Mouse (Mus musculus) monocyte, adult 5-6 weeks (primary cell): Measurements from ENCODE around the gene Unk. TPM values are rescaled to one million over a fixed set of nuclear protein-coding genes. Genes with fewer than 3 reads are reported as not detected.

Experiments used
- ATAC-seq: fragments of 153-309, 156-312 bp; replicated peaks from 2 replicates; pipeline ENCODE4 v1.8.0; 2017; ENCODE audit warnings: mild to moderate bottlenecking; ENCODE audit not compliant: low TSS enrichment, insufficient number of reproducible peaks, severe bottlenecking, poor library complexity, low FRiP score
- total RNA-seq: library from RNA; stranded (forward); fragments of 200-1000, 200-491, 200-594 nt; gene quantifications from 3 replicates; pipeline ENCODE4 v1.2.3, GENCODE M21; 2017

Unk gene
- total RNA-seq, 1 experiment from 2014 or later, result 8.3 TPM

DNA sequence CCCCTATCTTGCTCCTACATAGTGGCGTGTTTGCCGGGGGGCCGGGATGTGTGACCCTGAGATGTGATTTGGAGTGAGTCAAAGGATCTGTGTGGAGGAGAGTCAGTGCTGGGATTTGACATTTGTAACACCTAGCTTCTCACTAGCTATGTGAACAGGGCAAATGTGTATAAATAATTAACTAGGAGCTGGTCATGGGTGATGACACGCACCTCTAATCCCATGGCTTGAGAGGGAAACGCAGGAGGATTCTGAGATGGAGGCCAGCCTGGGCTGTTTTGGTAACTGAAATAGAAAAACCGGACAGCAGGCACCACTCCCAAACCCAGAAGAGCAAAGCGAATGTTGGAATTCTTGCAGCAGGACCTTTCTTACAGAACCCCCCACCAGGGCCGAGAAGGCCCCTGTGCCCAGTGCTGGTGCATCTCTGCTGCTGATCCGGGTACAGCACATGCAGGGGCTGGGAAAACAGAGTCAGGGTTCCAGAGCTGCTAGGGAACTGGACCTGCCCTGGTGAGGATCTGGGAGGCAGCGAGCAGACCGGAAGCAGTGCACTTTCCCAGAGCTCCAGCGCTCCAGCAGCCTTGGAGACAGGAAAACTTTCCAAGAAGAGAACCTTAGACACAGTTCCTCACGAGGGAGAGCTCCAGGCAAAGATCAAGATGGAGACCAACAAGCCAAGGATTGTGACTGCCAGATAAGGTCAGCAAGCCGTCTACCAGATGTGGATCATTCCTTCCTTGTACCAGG, 68.8 kb downstream of the Unk start:
- ATAC-seq, result no peak

DNA sequence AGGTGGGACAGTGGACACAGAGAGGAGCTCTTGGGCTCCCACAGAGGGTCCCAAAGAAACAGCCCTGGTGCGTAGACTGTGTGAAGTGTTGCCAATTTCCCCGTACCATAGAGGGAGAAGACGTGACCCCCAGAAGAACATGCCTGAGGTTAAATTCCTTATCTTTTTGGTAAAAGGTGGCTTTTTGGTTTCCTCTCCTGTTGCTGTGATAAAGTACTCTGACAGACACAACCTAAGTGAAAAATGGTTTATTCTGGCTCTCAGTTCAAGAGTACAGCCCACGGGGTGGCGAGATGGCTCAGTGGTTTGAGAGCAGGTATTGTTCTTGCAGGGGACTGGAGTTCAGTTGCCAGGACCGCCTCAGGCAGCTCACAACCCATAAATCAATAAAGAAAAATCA, 69.3 kb downstream of the Unk start:
- no peak for ATAC-seq

DNA sequence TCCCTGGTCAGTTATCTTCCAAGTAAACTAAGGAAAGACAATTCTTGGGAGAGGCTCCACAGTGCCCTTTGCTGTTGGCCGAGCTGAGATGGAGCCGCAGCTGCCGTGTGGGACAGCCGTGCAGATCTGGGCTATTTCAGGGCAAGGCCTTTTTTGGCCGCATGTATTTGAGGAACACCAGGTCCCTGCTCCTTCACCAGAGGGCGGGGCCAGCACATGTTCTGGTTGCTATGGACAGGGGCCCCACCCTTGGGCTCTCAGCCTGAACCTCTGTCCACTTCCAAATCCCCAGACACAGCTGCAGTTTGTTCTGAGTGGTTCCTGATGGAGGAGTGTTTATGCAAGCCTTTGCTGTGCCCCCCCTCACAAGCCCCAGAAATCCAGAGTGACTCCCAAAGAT, 70.3 kb downstream of the Unk start:
- ATAC-seq, result peak; percentile 60; the same call in 1 of the 2 replicates

DNA sequence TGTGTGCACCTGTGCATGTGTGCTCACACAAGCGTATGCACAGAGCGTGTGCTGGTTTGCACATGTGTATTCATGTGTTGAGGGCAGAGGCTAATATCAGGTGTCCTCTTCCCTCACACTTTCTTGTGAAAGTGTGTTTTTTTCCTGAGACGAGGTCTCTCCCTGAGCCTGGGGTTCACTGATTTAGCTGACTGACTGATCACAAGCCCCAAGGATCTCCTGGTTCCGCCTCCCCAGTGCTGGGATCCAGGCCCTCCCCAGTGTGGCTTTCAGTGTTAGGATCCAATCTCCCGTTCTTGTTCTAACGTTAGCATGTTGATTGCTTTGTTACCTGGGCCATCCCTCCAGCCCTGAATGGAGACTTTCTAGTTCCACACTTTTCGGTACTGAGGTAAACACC, 70.7 kb downstream of the Unk start:
- no peak for ATAC-seq

DNA sequence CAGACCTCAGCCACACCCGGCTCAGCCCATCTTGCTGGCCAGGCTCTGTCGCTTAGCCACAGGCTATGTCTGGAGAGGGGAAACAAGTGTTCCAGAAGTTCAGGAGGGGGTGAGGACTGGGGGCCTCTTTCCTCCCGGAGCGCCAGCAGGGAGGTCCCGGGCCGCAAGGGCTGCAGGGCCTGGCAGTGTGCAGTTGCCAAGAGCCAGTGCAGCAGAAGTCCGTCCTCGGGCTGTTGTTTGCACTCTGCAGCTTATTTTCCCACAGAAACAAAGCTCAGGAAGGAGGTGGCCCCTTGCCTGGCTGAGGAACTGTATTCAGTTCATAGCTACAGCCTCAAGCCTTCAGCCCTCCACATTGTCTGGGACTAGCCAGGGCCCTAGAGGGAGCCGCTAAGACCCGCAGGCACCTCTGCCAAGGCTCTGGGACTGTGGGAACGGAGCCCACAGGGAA, 71.8 kb downstream of the Unk start:
- no peak for ATAC-seq

- ATAC-seq, result no peak
Measured at GRCm38 (mm10) chr11:116102472-116102871, 72.3 kb downstream of the Unk start.

DNA sequence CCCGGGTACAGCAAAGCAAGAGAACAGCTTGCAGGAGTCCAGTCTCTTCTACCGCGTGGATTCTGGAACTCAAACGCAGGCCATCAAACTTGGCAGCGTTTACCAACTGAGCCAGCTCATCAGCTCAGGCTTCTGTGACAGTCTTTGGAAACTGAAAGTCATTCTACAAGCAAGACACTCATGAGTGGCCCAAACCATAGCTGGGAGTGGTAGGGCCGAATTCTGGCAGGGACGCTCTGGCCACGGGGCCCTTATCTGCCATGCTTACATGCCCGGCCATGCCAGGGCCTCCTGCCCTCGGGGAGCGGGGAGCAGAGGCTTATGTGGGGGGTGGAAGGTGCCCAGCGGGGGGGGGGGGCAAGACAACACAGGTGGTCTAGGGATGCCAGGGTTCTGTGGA, 73.5 kb downstream of the Unk start:
- ATAC-seq, result no peak

GRCm38 (mm10) chr11:116104006-116104646, 74.0 kb downstream of the Unk start:
- ATAC-seq, result no peak

DNA sequence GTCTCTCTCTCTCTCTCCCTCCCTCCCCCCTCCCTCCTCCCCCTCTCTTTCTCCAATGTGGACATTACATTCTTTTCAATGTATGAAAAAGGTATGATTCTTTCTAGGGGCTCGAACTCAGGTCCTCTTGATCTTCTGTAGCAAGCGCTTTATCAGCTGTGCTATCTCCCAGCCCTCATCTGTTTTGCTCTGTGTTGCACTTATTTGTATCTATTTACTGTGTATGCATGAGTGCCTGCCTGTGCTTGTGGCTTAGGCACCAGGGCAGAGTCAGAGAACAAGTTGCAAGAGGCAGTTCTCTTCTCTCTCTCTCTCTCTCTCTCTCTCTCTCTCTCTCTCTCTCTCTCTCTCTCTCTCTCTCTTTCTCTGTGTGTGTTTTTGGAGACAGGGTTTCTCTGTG, 74.9 kb downstream of the Unk start:
- no peak for ATAC-seq

GRCm38 (mm10) chr11:116106154-116106962, 76.2 kb downstream of the Unk start:
- ATAC-seq, result no peak

DNA sequence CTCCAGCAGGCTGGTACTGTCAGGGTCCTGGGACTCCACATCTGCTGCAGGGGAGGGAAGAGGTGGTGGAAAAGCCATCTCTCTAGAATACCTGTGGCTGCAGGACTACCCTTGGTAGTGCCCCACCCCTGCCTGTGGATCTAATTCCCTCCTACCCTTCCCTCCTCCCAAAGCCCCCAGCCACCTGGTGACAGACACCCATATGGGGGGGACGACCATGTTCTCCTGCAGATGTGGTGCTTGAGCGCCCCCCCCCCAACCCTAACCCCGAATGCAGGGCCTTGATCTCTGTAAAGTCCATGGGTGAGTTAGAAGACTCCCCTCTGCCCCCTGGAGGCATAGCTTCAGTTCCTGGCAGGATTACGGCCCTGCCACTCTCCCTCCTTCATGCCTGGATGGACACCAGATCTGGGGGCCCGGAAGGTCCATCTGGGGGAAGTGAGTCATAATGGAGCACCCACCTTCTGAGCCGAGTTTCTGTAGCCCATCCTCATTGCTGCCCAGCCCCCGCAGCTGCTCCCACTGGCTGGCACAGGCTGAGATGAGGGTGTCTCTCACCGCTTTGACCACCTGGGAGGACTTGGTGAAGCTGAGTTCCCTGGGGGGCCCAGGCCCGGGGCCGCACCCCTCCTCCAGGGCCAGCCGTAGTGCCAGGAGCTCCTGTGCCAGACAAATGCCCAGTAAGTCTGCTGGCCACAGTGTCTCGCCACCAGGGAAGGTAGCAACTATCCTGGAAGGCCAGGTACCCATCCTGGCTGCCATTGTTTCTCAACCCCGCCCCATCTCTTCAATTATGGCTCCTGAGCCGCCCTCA, 77.0 kb downstream of the Unk start:
- ATAC-seq, result no peak

- ATAC-seq, result no peak
Measured at GRCm38 (mm10) chr11:116107777-116108285, 77.7 kb downstream of the Unk start.

DNA sequence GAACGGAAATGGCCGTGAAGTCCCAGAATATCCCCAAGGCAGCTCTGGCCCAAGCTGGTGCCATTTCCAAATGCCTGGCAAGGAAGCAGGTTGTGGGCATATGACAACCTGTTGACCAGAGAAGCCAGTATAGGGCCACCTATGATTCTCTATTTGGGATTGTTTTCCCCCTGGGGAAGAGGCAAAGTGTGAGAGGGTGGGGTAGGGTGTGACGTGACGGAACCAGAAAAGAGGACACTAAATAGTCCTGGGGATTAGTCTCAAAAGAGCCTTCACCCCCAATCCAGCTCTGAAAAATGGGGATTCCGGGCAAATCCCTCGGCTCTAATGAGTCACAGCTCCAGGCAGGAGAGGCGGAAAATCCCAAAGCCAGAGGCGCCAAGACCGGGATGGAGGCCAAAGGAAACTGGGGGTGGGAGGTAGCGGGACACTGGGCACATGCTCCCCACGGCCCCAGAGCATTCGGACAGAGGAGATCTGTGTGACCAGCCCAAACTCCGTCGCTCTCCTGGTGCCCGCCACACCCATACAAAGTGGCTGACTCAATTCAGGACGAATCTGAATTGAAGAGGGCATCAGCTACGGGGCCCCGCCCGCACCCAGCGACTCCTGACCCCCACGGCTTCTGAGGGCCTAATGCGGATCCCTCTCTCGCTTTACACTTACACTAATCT, 78.5 kb downstream of the Unk start:
- no peak for ATAC-seq

DNA sequence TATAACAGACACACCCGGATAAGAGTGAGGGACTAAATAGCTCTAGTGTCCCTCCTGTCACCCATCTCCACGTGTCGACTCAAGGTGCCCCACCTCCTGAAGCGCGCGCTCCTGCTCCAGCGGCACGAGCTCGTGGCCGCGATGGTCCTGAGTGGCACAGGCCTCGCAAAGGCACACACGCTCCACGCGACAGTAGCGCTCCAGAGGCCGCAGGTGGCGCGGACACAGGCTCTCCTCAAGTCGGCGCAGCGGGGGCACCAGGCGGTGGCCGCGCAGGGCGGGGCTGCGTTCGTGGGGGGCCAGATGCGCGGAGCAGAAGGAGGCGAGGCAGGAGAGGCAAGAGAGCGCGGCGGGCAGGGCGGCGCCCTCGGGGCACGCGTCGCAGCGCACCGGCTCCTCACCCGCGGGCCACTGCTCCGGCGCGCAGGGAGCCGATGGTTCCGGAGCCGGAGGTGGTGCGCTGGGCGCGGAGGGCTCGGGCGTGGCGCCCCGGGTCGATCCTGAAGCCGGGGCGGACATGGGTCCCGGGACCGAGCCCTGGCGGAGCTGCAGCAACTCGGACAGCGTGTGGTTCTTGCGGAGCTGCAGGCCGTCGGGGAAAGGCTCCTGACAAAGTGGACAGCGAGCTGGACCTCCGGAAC, 79.4 kb downstream of the Unk start:
- no peak for ATAC-seq

DNA sequence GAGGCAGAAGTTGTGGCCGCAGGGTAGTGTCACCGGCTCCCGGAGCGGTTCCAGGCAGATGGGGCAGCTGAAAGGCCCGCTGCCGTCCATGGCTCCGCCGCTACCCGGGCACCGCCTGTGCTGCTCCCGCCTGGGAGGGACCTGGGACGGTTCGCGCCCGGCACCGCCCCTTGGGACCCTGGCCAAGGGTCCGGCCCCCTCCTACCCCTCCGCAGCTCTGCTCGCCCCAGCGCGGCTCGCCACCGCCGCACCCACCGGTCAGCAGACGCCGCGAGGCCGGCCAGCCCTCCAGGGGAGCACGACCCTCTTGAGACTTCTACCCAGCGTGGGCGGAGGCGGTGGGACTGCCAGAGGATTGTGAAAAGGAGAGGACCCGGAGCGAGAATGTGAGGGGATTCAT, 80.0 kb downstream of the Unk start:
- no peak for ATAC-seq

- ATAC-seq, result peak; percentile 51
Measured at GRCm38 (mm10) chr11:116110540-116110939, 80.4 kb downstream of the Unk start.
